Mouse (Mus musculus): Measurements from ENCODE around the gene Ttc7b. TPM values are rescaled to one million over a fixed set of nuclear protein-coding genes. Genes with fewer than 3 reads are reported as not detected.

The Ttc7b gene
- polyA plus RNA-seq, 1 experiment from 2014 or later = 6.9 TPM

DNA sequence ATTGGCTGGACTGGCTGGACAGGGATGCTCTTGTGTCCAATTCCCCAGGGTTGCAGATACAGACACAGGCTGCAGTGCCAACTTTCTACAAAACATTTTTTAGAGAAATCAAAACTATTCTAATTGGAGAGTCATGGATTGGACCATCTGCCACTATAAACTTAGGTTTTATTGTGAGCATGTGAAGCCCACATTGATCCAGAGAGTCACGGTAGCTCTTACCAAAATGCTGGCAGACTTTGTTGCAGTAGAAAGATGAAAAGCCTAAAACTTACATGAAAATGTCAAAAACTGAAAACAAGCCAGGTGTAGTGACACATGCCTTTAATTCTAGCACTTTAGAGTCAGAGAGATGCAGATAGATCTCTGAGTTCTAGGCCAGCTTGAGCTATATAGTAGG, 84.9 kb downstream of the Ttc7b start:
- H3K27ac ChIP-seq (ENCODE audit: poor library complexity, severe bottlenecking) = no peak overlapping the region
- no peaks in the 10 kb centered on the region for H3K27me3 ChIP-seq (replicated peaks)
- no peak overlapping the region for H3K4me2 ChIP-seq
- peaks cover 6% of the 10 kb centered on the region; the same call in 1 of the 2 replicates for H3K36me3 ChIP-seq
- 98% methylated on average over 1 of the region's 1 CpGs for WGBS
- no peak overlapping the region for H3K4me3 ChIP-seq
- no peak overlapping the region for H3K9ac ChIP-seq
- no peak for ATAC-seq (ENCODE audit: insufficient number of reproducible peaks, low FRiP score)
- no peaks in the 10 kb centered on the region for H3K9me3 ChIP-seq (replicated peaks)
- peaks cover 25% of the 10 kb centered on the region for H3K4me1 ChIP-seq (replicated peaks)

- ATAC-seq (ENCODE audit: insufficient number of reproducible peaks, low FRiP score) = no peak
- H3K9ac ChIP-seq = no peak overlapping the region
- H3K4me1 ChIP-seq (replicated peaks) = peaks cover 6% of the 10 kb centered on the region
- no peak overlapping the region for H3K4me3 ChIP-seq
- no peak overlapping the region for H3K27ac ChIP-seq (ENCODE audit: poor library complexity, severe bottlenecking)
- 74% methylated on average over 6 of the region's 6 CpGs for WGBS
- no peak overlapping the region for H3K4me2 ChIP-seq
- peaks cover 6% of the 10 kb centered on the region; the same call in 1 of the 2 replicates for H3K36me3 ChIP-seq
- H3K9me3 ChIP-seq (replicated peaks) = no peaks in the 10 kb centered on the region
- no peaks in the 10 kb centered on the region for H3K27me3 ChIP-seq (replicated peaks)
Measured at GRCm38 (mm10) chr12:100431830-100432229, 88.8 kb downstream of the Ttc7b start.

DNA sequence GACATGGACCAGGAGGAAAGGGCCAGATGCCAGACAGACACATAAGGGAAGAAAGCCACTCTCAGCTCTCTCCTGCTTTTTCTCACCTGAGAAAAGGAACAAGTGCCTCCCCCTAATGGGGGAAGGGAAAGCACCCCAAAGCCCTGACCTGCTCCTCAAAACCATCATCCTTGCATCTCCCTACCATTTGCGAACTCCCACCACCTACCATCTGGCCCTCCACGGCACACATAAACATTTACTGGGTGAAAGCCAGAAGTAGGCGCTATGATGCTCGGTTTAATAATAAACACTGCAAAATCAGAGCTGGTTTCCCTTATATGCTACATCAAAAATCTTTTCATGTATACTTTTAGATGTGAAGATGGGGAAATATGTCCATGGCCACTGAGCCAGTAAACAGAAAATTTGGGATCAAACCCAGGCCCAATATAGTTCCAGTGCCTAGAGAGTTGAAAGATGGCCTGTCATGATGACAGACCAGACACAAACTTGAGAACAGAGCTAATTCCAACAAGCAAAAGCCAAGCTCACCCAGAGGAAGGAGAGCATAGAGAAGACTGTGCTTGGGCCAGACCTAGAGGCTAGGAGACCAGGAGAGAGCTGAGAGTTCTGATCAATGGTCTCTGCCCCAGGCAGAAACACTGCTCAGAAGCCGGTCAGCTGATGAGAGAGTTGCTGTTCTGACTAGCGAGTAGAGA, 91.1 kb downstream of the Ttc7b start:
- ATAC-seq (ENCODE audit: insufficient number of reproducible peaks, low FRiP score) = no peak
- no peak overlapping the region for H3K4me2 ChIP-seq
- WGBS = 88% methylated on average over 6 of the region's 6 CpGs

DNA sequence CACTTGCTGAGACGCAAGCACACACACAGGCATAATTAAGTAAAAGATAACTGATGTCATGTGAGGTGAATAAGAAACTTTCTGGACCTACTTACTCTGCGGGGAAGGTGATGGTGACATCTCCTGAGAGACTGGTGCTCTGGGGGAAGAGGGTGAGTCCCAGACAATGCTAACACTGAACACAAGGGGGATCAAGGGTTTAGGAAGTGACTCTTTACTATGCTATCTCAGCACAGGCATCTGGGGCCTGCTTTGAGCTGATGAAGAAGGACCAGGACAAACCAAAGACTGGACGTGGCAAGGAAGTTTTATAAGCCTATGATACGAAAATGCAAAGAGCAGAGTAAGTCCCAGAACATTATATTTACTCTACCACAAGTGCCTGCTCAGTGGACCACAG, 92.4 kb downstream of the Ttc7b start:
- peaks cover 22% of the 10 kb centered on the region for H3K4me1 ChIP-seq (replicated peaks)
- H3K9ac ChIP-seq = no peak overlapping the region
- no peak overlapping the region for H3K27ac ChIP-seq (ENCODE audit: poor library complexity, severe bottlenecking)
- no peaks in the 10 kb centered on the region for H3K9me3 ChIP-seq (replicated peaks)
- H3K27me3 ChIP-seq (replicated peaks) = no peaks in the 10 kb centered on the region
- no peaks in the 10 kb centered on the region for H3K36me3 ChIP-seq
- H3K4me2 ChIP-seq = no peak overlapping the region
- no peak for ATAC-seq (ENCODE audit: insufficient number of reproducible peaks, low FRiP score)
- no peak overlapping the region for H3K4me3 ChIP-seq
- 80% methylated on average over 4 of the region's 4 CpGs for WGBS

More for the DNA sequence above, 91.1 kb downstream of the Ttc7b start:
- Histone ChIP-seq H3K4me3 (no peak overlapping the region), H3K9ac (no peak overlapping the region), H3K9me3 (replicated peaks) (no peaks in the 10 kb centered on the region), H3K4me1 (replicated peaks) (peaks cover 22% of the 10 kb centered on the region), H3K27me3 (replicated peaks) (no peaks in the 10 kb centered on the region), H3K36me3 (no peaks in the 10 kb centered on the region), H3K27ac (ENCODE audit: poor library complexity, severe bottlenecking) (no peak overlapping the region)

GRCm38 (mm10) chr12:100426212-100426611, 94.4 kb downstream of the Ttc7b start:
- ATAC-seq (ENCODE audit: insufficient number of reproducible peaks, low FRiP score) = no peak
- no peaks in the 10 kb centered on the region for H3K9me3 ChIP-seq (replicated peaks)
- H3K4me2 ChIP-seq = no peak overlapping the region
- 45% methylated on average over 4 of the region's 4 CpGs for WGBS
- peaks cover 33% of the 10 kb centered on the region for H3K4me1 ChIP-seq (replicated peaks)
- H3K27me3 ChIP-seq (replicated peaks) = no peaks in the 10 kb centered on the region
- no peak overlapping the region for H3K27ac ChIP-seq (ENCODE audit: poor library complexity, severe bottlenecking)
- no peak overlapping the region for H3K4me3 ChIP-seq
- H3K9ac ChIP-seq = no peak overlapping the region
- no peaks in the 10 kb centered on the region for H3K36me3 ChIP-seq

- 88% methylated on average over 6 of the region's 6 CpGs for WGBS
- Histone ChIP-seq H3K4me2 (no peak overlapping the region), H3K36me3 (no peaks in the 10 kb centered on the region), H3K27me3 (replicated peaks) (no peaks in the 10 kb centered on the region), H3K9me3 (replicated peaks) (no peaks in the 10 kb centered on the region), H3K4me3 (no peak overlapping the region), H3K27ac (ENCODE audit: poor library complexity, severe bottlenecking) (no peak overlapping the region), H3K4me1 (replicated peaks) (peaks cover 39% of the 10 kb centered on the region), H3K9ac (no peak overlapping the region)
- ATAC-seq (ENCODE audit: insufficient number of reproducible peaks, low FRiP score) = no peak
Measured at GRCm38 (mm10) chr12:100425028-100425427, 95.6 kb downstream of the Ttc7b start.

GRCm38 (mm10) chr12:100422286-100422820, 98.3 kb downstream of the Ttc7b start:
- H3K4me1 ChIP-seq (replicated peaks) = peaks cover 40% of the 10 kb centered on the region
- 70% methylated on average over 6 of the region's 6 CpGs for WGBS
- H3K27me3 ChIP-seq (replicated peaks) = no peaks in the 10 kb centered on the region
- no peak overlapping the region for H3K9ac ChIP-seq
- H3K4me2 ChIP-seq = no peak overlapping the region
- no peak overlapping the region for H3K27ac ChIP-seq (ENCODE audit: poor library complexity, severe bottlenecking)
- H3K36me3 ChIP-seq = no peaks in the 10 kb centered on the region; the same call in 1 of the 2 replicates
- no peak overlapping the region for H3K4me3 ChIP-seq
- ATAC-seq (ENCODE audit: insufficient number of reproducible peaks, low FRiP score) = peak; percentile 33; the same call in 1 of the 2 replicates
- H3K9me3 ChIP-seq (replicated peaks) = no peaks in the 10 kb centered on the region

- no peaks in the 10 kb centered on the region; the same call in 1 of the 2 replicates for H3K36me3 ChIP-seq
- H3K4me1 ChIP-seq (replicated peaks) = peaks cover 39% of the 10 kb centered on the region
- no peak overlapping the region for H3K4me3 ChIP-seq
- ATAC-seq (ENCODE audit: insufficient number of reproducible peaks, low FRiP score) = no peak
- H3K27ac ChIP-seq (ENCODE audit: poor library complexity, severe bottlenecking) = no peak overlapping the region
- no peaks in the 10 kb centered on the region for H3K27me3 ChIP-seq (replicated peaks)
- 69% methylated on average over 6 of the region's 6 CpGs for WGBS
- no peaks in the 10 kb centered on the region for H3K9me3 ChIP-seq (replicated peaks)
- H3K4me2 ChIP-seq = no peak overlapping the region
- no peak overlapping the region for H3K9ac ChIP-seq
Measured at GRCm38 (mm10) chr12:100421538-100421937, 99.1 kb downstream of the Ttc7b start.

- Histone ChIP-seq H3K4me1 (replicated peaks) (peaks cover 33% of the 10 kb centered on the region), H3K27ac (ENCODE audit: poor library complexity, severe bottlenecking) (peak overlapping the region; percentile 23; the same call in 1 of the 2 replicates), H3K9ac (no peak overlapping the region), H3K4me3 (no peak overlapping the region), H3K36me3 (no peaks in the 10 kb centered on the region; the same call in 1 of the 2 replicates), H3K9me3 (replicated peaks) (no peaks in the 10 kb centered on the region), H3K27me3 (replicated peaks) (no peaks in the 10 kb centered on the region), H3K4me2 (no peak overlapping the region)
- ATAC-seq (ENCODE audit: insufficient number of reproducible peaks, low FRiP score) = no peak
- WGBS = 73% methylated on average over 6 of the region's 6 CpGs
Measured at GRCm38 (mm10) chr12:100420903-100421302, 99.7 kb downstream of the Ttc7b start.

GRCm38 (mm10) chr12:100419946-100420874, 100.4 kb downstream of the Ttc7b start:
- no peak overlapping the region for H3K9ac ChIP-seq
- H3K4me1 ChIP-seq (replicated peaks) = peaks cover 33% of the 10 kb centered on the region

GRCm38 (mm10) chr12:100415802-100416201, 104.8 kb downstream of the Ttc7b start:
- no peaks in the 10 kb centered on the region for H3K9me3 ChIP-seq (replicated peaks)
- no peaks in the 10 kb centered on the region for H3K27me3 ChIP-seq (replicated peaks)
- H3K4me3 ChIP-seq = no peak overlapping the region
- H3K36me3 ChIP-seq = peaks cover 24% of the 10 kb centered on the region
- peaks cover 20% of the 10 kb centered on the region for H3K4me1 ChIP-seq (replicated peaks)
- H3K4me2 ChIP-seq = no peak overlapping the region
- WGBS = 65% methylated on average over 6 of the region's 6 CpGs
- H3K9ac ChIP-seq = no peak overlapping the region
- H3K27ac ChIP-seq (ENCODE audit: poor library complexity, severe bottlenecking) = no peak overlapping the region
- ATAC-seq (ENCODE audit: insufficient number of reproducible peaks, low FRiP score) = no peak

More at GRCm38 (mm10) chr12:100419946-100420874, 100.4 kb downstream of the Ttc7b start:
- Histone ChIP-seq H3K4me3 (no peak overlapping the region), H3K27ac (ENCODE audit: poor library complexity, severe bottlenecking) (no peak overlapping the region), H3K4me2 (no peak overlapping the region), H3K9me3 (replicated peaks) (no peaks in the 10 kb centered on the region), H3K36me3 (no peaks in the 10 kb centered on the region; the same call in 1 of the 2 replicates), H3K27me3 (replicated peaks) (no peaks in the 10 kb centered on the region)
- ATAC-seq (ENCODE audit: insufficient number of reproducible peaks, low FRiP score) = no peak
- WGBS = 57% methylated on average over 9 of the region's 9 CpGs
